Mouse (Mus musculus): ENCODE data around the gene Frmd4b.

The Frmd4b gene

DNA sequence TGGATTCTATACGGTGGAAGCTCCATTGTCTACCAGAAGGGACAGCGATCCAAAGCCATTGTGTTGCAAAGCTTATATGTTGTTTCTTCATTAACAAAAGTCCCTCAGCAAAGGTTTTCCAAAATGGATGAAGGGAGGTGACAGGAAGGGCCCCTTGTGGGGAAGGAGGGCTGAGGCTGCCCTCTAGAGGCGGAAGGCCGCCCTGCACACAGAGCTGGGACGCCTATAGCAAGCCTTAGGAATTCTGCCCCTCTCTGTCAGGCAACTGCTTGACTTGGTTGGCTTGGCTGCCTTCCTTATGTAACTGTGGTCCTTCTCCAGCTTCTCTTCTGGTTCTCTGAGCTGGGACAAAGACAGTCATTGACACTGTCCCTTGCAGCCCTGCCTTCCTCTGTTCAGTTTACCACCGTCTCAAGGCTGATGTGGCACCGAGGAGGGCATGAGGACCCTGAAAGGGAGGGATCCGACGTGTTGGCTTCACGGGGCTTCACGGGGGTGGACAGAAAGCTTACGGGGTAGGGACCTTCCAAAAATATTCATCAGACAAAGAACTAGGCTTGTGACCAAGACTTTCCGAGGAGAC lies 200.3 kb downstream of the Frmd4b start:
- CTCF ChIA-PET = interaction anchor here (0.7 kb wide), 2 partner anchors 150 to 166 kb away, joined by 3 read pairs; no protein-coding TSS in a partner anchor

- CTCF ChIA-PET = interaction anchor here (0.6 kb wide), 1 partner anchor 93 kb away, joined by 11 read pairs; no protein-coding TSS in a partner anchor
Observed at GRCm38 (mm10) chr6:97415578-97415977, 201.8 kb downstream of the Frmd4b start.

DNA sequence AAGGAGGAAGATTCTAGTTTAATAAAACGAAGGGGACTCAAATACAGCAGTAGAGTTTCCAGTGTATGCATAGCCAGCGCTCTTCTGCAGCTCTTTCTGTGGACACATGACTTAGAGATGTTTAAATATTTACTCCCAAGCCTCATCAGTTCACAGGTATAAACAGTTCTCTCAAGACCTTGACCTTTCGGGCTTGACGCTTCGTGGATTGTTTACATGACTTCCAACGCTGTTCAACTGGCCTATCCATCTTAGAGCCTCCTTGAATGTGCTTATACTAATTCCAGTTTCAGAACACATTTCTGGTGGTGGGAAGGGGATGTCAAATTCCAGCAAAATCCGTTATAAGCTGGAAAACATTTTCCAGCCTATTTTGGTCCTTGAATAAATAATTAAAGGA lies 203.9 kb downstream of the Frmd4b start:
- CTCF ChIA-PET = no interaction called here

- CTCF ChIA-PET = no interaction called here
Observed at GRCm38 (mm10) chr6:97412403-97412802, 204.9 kb downstream of the Frmd4b start.

GRCm38 (mm10) chr6:97411327-97411726 lies 206.0 kb downstream of the Frmd4b start:
- CTCF ChIA-PET = no interaction called here

GRCm38 (mm10) chr6:97409467-97410239 lies 207.7 kb downstream of the Frmd4b start:
- CTCF ChIA-PET = interaction anchor here (0.6 kb wide), 1 partner anchor 9 kb away, joined by 3 read pairs; no protein-coding TSS in a partner anchor

DNA sequence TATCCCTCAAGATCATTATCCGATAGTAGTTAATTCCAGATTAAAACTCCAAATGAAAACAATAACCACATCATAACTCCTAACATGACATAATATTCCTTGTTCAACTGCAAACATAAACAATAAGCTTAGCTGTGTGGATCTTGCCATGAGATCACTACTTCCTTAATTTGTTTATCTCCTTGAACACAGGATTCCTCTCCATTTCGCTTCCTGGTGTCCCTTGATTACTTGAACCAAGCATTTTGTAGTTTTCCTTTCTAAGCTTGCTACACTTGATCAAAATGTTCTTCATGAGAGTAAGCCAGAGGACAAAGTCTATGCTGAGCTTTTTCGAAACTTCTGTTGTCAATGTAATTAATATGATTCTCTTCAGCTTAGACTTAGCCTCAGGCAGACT lies 209.4 kb downstream of the Frmd4b start:
- CTCF ChIA-PET = interaction anchor here (0.6 kb wide), 1 partner anchor 190 kb away, joined by 10 read pairs; no protein-coding TSS in a partner anchor

- CTCF ChIA-PET = no interaction called here
Observed at GRCm38 (mm10) chr6:97407425-97407824, 209.9 kb downstream of the Frmd4b start.

- CTCF ChIA-PET = no interaction called here
Observed at GRCm38 (mm10) chr6:97405311-97405710, 212.0 kb downstream of the Frmd4b start.

- CTCF ChIA-PET = no interaction called here
Observed at GRCm38 (mm10) chr6:97402822-97403472, 214.4 kb downstream of the Frmd4b start.

- CTCF ChIA-PET = interaction anchor here (0.7 kb wide), 2 partner anchors 9 to 266 kb away, joined by 3 read pairs; no protein-coding TSS in a partner anchor
Observed at GRCm38 (mm10) chr6:97400446-97400845, 216.9 kb downstream of the Frmd4b start.

DNA sequence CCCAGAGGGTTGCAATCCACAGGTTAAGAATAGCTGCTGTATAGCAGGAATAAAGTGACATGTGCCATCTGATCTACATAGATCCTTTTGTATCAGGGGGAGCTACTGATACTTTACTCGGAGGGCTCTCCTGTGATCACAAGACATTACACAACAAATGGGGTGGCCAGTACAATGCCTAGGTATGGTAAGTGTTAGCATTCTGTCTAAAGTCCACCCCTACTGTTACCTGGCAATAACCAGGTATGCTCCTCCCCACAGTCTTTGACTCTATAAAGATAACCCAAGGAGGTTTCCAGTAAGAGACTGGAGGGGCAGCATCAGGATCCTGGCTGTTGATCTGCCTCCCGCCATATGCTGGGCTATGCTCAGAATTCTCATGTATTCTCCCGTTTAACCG lies 219.4 kb downstream of the Frmd4b start:
- CTCF ChIA-PET = no interaction called here

- CTCF ChIA-PET = no interaction called here
Observed at GRCm38 (mm10) chr6:97396957-97397354, 220.4 kb downstream of the Frmd4b start.

GRCm38 (mm10) chr6:97396351-97396956 lies 220.9 kb downstream of the Frmd4b start:
- CTCF ChIA-PET = no interaction called here

DNA sequence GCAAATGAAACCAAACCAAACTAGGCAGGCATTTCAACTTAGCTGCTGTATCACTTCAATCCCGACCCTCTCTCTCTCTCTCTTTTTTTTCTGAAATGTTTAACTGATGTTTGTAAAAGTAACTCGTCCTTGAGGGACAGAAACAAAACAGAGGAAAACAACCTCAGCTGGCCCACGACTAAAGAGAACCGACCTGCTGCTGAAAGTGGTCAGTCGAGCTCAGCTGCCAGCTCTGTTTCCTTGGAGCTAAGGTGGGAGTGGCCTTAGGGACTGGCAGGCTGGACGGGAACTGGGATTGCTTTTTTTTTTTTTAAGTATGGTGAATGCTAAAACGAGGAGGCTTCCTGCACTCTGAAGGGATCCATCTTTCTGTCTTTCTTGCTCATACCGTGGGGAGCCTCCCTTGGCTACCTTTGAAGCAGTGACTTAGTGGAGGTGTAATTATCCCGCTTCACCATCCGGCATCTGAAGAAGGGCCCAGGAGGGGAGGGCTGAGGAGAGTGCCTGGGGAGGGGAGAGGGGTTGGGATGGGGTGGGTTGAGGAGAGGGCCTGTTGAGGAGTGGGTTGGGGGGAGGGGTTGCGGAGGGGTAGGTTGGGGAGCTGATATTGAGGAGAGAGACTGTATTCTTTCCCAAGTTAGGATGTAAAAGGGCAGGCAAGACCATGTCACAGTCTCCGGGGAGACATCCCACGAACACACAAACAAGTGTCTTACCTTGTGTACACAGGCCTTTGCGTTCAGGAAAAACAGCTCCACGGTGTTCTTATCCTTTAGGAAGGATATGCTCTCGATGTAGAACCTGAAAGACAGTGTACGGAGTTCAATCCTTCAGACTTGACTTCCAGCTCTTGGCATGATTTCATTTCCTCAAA lies 221.6 kb downstream of the Frmd4b start:
- CTCF ChIA-PET = no interaction called here

GRCm38 (mm10) chr6:97394473-97395075 lies 222.8 kb downstream of the Frmd4b start:
- CTCF ChIA-PET = no interaction called here

DNA sequence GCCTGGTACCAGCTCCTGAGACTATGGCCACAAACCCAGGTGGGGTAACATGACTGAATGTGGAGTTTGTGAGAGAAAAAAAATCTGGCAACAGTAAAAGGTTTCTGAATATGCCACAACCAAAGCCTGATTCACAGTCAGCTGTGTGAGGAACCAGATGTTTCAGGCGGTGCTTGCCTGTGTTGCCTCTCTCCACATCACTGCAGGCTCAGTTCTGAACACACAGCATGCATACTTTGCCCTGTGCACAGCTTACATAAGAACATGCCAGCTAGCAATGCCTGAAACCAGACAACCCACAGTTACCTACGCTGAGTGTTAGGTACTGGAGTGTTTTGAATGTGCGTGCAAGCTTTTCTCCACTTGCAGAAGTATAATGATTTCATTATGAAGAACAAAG lies 224.4 kb downstream of the Frmd4b start:
- CTCF ChIA-PET = no interaction called here

- CTCF ChIA-PET = no interaction called here
Observed at GRCm38 (mm10) chr6:97387388-97387787, 230.0 kb downstream of the Frmd4b start.

DNA sequence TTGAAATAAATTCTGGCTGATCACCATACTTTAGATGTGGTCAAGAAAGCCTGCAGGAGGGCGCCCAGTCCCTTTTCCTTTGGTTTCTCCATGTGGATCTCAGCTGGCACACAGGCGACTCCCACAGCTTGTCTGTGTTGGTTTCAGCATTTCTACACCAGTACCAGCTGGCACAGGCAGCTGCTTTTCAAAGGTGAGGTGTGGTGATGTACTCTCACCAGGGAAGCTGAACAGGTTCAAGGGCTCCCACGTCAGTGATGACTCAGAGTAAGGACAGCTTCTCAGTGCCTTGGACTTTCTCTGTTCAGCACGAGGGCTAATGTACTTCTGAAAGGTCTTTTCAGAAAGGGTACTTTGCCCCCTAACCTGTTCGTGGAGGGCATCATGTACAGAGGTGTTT lies 232.4 kb downstream of the Frmd4b start:
- CTCF ChIA-PET = no interaction called here

GRCm38 (mm10) chr6:97381275-97381674 lies 236.1 kb downstream of the Frmd4b start:
- CTCF ChIA-PET = no interaction called here

- CTCF ChIA-PET = no interaction called here
Observed at GRCm38 (mm10) chr6:97370947-97371346, 246.4 kb downstream of the Frmd4b start.

Measured in spleen, embryonic (tissue).